Mouse (Mus musculus): ENCODE measurements around the gene Cetn3. TPM values are rescaled to one million over a fixed set of nuclear protein-coding genes. Genes with fewer than 3 reads are reported as not detected.
A peak's percentile ranks its signal among the peaks of the same experiment; 100 is the strongest.

Gene Cetn3
- total and polyA plus RNA-seq, 2 experiments, result 2.3 to 40.1 TPM

DNA sequence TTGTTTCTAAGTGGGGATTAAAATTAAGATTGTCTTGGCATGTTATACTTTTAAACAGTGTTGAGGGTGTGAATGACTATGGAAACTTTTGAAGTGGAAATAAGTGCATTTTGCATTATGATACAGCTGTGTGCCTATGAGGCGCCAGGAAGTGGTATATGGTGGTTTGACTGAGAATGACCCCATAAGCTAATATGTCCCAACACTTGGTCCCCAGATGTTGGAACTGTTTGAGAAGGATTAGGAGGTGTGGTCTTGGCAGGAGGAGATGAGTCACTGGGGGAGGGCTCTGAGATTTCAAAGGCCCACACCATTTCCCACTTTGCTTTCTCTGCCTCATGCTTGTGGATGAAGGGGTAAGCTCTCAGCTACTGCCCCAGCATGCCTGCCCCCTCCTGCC lies 27.6 kb upstream of the Cetn3 start:
- H3K36me3 ChIP-seq (ENCODE audit: control insufficient read depth, insufficient read depth, low read length), result no peaks in the 10 kb centered on the region; the same call in 1 of the 2 replicates
- no peak overlapping the region for H3K9ac ChIP-seq (ENCODE audit: low read depth, low read length)
- no peak overlapping the region for H3K27ac ChIP-seq (replicated peaks; ENCODE audit: insufficient read depth, low read depth, low read length)
- TF ChIP-seq CTCF (IDR thresholded peaks at IDR 0.05; ENCODE audit: low read depth, low read length) (no peak), POLR2A (IDR thresholded peaks at IDR 0.05; ENCODE audit: extremely low read depth, insufficient read depth, low read length) (no peak)
- no peaks in the 10 kb centered on the region for H3K4me1 ChIP-seq (ENCODE audit: control insufficient read depth, insufficient read depth, low read length)
- 100% methylated on average over 1 of the region's 1 CpGs for WGBS
- no peaks in the 10 kb centered on the region for H3K79me2 ChIP-seq (ENCODE audit: control insufficient read depth, insufficient read depth, low read length)
- DNase-seq (ENCODE audit: extremely low read depth, low read depth, low spot score), result no peak
- H3K27me3 ChIP-seq (ENCODE audit: control insufficient read depth, insufficient read depth, low read length), result no peaks in the 10 kb centered on the region
- no peak overlapping the region for H3K4me3 ChIP-seq (ENCODE audit: insufficient read depth, low read depth, low read length)

DNA sequence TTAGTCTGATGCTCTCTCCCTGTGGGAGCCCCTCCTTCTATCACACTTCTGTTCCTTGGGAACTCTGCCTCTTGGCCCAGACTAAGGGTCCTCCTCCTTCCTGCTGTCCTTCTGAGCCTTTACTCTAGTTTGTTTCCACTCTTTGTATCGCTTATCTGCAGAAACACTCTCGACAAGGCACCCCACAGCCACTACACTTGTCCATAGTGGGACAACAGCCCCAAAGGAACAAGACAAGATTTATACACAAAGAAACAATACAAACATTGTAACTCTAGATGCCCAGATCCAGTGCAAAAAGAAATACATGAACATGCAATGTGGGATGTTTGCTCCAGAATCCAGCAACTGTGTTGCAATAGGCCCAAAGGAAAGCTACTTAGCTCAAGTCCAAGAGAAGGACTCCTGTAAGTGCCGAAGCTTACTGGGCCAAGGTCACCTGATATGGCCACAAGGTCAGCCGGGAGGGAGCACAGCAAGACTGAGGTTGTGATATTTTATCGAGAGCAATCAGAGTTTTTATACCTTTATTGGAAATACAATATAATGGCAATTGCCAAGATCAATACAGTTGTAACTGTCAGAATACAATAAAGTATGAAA lies 25.7 kb upstream of the Cetn3 start:
- DNase-seq (ENCODE audit: extremely low read depth, low read depth, low spot score), result no peak

DNA sequence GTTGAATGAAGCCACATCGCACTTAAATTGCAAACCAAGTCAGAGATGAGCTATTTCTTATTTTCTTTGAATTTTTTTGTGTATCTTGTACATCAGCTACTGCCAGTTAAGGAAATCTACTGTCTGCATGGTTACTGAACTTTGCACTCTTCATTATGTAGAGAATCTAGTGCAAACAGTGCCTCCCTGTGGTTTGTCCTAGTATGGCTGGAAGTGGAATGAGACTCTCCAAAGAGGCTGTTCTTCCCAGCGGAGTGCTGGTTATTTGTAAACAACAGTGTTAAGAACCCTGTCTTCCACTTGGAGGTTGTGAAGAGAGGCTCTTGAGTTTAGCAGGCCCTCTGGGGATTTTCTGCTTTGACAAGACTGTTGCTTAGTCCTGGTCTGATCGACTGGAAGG lies 22.5 kb upstream of the Cetn3 start:
- DNase-seq (ENCODE audit: extremely low read depth, low read depth, low spot score), result peak; percentile 66
- H3K27me3 ChIP-seq (ENCODE audit: control insufficient read depth, insufficient read depth, low read length), result no peaks in the 10 kb centered on the region
- WGBS, result 23% methylated on average over 3 of the region's 3 CpGs
- no peak overlapping the region for H3K9ac ChIP-seq (ENCODE audit: low read depth, low read length)
- no peaks in the 10 kb centered on the region for H3K36me3 ChIP-seq (ENCODE audit: control insufficient read depth, insufficient read depth, low read length)
- TF ChIP-seq POLR2A (IDR thresholded peaks at IDR 0.05; ENCODE audit: extremely low read depth, insufficient read depth, low read length) (no peak), CTCF (IDR thresholded peaks at IDR 0.05; ENCODE audit: low read depth, low read length) (peak; percentile 39)
- no peak overlapping the region for H3K4me3 ChIP-seq (ENCODE audit: insufficient read depth, low read depth, low read length)
- no peak overlapping the region for H3K27ac ChIP-seq (replicated peaks; ENCODE audit: insufficient read depth, low read depth, low read length)
- no peaks in the 10 kb centered on the region for H3K79me2 ChIP-seq (ENCODE audit: control insufficient read depth, insufficient read depth, low read length)
- H3K4me1 ChIP-seq (ENCODE audit: control insufficient read depth, insufficient read depth, low read length), result no peaks in the 10 kb centered on the region

More for the DNA sequence above, 25.7 kb upstream of the Cetn3 start:
- TF ChIP-seq POLR2A (IDR thresholded peaks at IDR 0.05; ENCODE audit: extremely low read depth, insufficient read depth, low read length) (no peak), CTCF (IDR thresholded peaks at IDR 0.05; ENCODE audit: low read depth, low read length) (no peak)
- H3K4me1 ChIP-seq (ENCODE audit: control insufficient read depth, insufficient read depth, low read length), result no peaks in the 10 kb centered on the region
- H3K27me3 ChIP-seq (ENCODE audit: control insufficient read depth, insufficient read depth, low read length), result no peaks in the 10 kb centered on the region
- H3K36me3 ChIP-seq (ENCODE audit: control insufficient read depth, insufficient read depth, low read length), result no peaks in the 10 kb centered on the region
- H3K79me2 ChIP-seq (ENCODE audit: control insufficient read depth, insufficient read depth, low read length), result no peaks in the 10 kb centered on the region
- H3K4me3 ChIP-seq (ENCODE audit: insufficient read depth, low read depth, low read length), result no peak overlapping the region
- 77% methylated on average over 5 of the region's 5 CpGs for WGBS
- H3K27ac ChIP-seq (replicated peaks; ENCODE audit: insufficient read depth, low read depth, low read length), result no peak overlapping the region
- H3K9ac ChIP-seq (ENCODE audit: low read depth, low read length), result no peak overlapping the region

DNA sequence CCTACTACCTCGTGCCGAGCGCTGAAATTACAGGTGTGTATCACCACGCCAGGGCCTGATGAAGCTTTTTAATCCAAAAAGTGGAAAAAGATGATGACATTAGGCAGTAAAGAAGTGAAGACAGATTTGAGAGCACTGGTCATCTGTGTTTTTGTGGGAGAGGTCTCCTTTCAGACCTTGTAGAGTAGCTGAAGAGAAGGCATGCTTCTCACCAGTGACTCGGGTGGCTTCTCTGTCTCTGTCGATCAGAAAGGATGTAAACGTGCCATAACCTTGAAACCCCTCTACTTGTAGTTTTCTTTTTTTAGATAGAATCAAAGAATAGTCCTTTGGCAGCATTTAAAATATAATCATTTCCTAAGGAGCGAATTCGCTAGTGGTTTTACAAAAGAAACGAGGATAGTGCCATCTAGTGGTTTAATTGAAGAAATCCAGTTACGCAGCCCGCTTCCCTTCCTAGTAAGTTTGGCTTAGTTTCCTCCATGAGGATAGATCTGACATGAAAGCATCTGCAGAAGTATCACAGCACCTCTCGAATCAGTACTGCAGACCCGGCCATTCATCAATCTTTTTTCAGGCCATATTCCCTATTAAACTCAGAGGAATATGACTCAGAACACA lies 21.2 kb upstream of the Cetn3 start:
- H3K4me3 ChIP-seq (ENCODE audit: insufficient read depth, low read depth, low read length), result no peak overlapping the region
- no peaks in the 10 kb centered on the region for H3K36me3 ChIP-seq (ENCODE audit: control insufficient read depth, insufficient read depth, low read length)
- no peak overlapping the region for H3K27ac ChIP-seq (replicated peaks; ENCODE audit: insufficient read depth, low read depth, low read length)
- no peaks in the 10 kb centered on the region for H3K4me1 ChIP-seq (ENCODE audit: control insufficient read depth, insufficient read depth, low read length)
- no peaks in the 10 kb centered on the region for H3K79me2 ChIP-seq (ENCODE audit: control insufficient read depth, insufficient read depth, low read length)
- H3K9ac ChIP-seq (ENCODE audit: low read depth, low read length), result no peak overlapping the region
- DNase-seq (ENCODE audit: extremely low read depth, low read depth, low spot score), result peak; percentile 61
- 31% methylated on average over 14 of the region's 14 CpGs for WGBS
- H3K27me3 ChIP-seq (ENCODE audit: control insufficient read depth, insufficient read depth, low read length), result no peaks in the 10 kb centered on the region
- TF ChIP-seq POLR2A (IDR thresholded peaks at IDR 0.05; ENCODE audit: extremely low read depth, insufficient read depth, low read length) (no peak), CTCF (IDR thresholded peaks at IDR 0.05; ENCODE audit: low read depth, low read length) (peak; percentile 52)

DNA sequence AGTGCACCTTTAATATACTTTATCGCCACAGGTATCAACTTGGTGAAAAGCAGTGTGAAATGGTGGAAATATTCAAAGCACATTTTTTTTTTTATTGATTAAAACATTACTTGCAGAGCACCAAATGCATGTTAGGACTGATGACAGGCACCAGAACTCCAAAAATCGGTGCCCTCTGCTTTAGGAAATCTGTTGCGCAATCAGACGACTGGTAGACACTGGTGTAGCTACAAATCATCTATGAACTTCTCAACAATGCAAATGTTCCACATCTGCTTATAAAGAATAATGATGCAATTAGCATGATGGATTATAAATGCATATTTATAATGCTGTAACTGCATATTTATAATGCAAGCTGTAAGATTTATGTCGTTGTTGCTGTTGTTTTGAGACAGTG lies 18.7 kb upstream of the Cetn3 start:
- no peak for DNase-seq (ENCODE audit: extremely low read depth, low read depth, low spot score)
- no peaks in the 10 kb centered on the region for H3K27me3 ChIP-seq (ENCODE audit: control insufficient read depth, insufficient read depth, low read length)
- H3K4me1 ChIP-seq (ENCODE audit: control insufficient read depth, insufficient read depth, low read length), result no peaks in the 10 kb centered on the region
- H3K79me2 ChIP-seq (ENCODE audit: control insufficient read depth, insufficient read depth, low read length), result no peaks in the 10 kb centered on the region
- H3K27ac ChIP-seq (replicated peaks; ENCODE audit: insufficient read depth, low read depth, low read length), result no peak overlapping the region
- no peak overlapping the region for H3K9ac ChIP-seq (ENCODE audit: low read depth, low read length)
- no peak overlapping the region for H3K4me3 ChIP-seq (ENCODE audit: insufficient read depth, low read depth, low read length)
- TF ChIP-seq CTCF (IDR thresholded peaks at IDR 0.05; ENCODE audit: low read depth, low read length) (no peak), POLR2A (IDR thresholded peaks at IDR 0.05; ENCODE audit: extremely low read depth, insufficient read depth, low read length) (no peak)
- H3K36me3 ChIP-seq (ENCODE audit: control insufficient read depth, insufficient read depth, low read length), result no peaks in the 10 kb centered on the region
- 57% methylated on average over 5 of the region's 5 CpGs for WGBS

DNA sequence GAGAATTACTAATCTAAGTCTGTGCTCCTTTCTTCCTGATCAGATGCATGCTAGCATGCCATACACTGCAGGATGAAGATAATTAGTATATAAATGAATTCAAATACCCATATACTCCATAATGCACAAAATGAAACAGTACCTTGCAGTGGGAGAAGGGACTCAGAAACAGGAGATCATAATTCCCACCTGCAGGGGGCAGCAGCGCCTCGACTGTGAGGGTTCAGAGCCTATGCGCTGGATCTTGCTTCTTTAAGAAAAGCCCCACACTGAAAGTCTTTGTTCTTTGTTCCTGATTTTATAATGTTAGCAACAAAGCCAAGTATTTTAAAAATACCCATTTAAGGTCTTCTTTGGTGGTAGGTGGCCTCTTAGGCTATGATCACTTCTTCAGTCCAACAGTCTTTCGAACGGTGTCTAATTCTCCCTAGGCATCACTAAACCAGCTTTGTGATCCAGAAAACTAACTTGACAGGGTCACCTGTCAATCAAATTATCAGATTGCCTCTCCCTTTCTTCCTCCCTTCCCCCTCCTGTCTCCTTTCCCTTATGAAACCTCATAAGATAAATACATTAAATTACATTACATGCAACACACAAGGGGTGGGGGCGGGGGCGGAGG lies 15.7 kb upstream of the Cetn3 start:
- H3K27ac ChIP-seq (replicated peaks; ENCODE audit: insufficient read depth, low read depth, low read length), result no peak overlapping the region
- H3K27me3 ChIP-seq (ENCODE audit: control insufficient read depth, insufficient read depth, low read length), result no peaks in the 10 kb centered on the region
- DNase-seq (ENCODE audit: extremely low read depth, low read depth, low spot score), result peak; percentile 32
- TF ChIP-seq CTCF (IDR thresholded peaks at IDR 0.05; ENCODE audit: low read depth, low read length) (peak; percentile 86), POLR2A (IDR thresholded peaks at IDR 0.05; ENCODE audit: extremely low read depth, insufficient read depth, low read length) (no peak)
- H3K79me2 ChIP-seq (ENCODE audit: control insufficient read depth, insufficient read depth, low read length), result no peaks in the 10 kb centered on the region
- no peak overlapping the region for H3K4me3 ChIP-seq (ENCODE audit: insufficient read depth, low read depth, low read length)
- no peaks in the 10 kb centered on the region for H3K36me3 ChIP-seq (ENCODE audit: control insufficient read depth, insufficient read depth, low read length)
- H3K4me1 ChIP-seq (ENCODE audit: control insufficient read depth, insufficient read depth, low read length), result no peaks in the 10 kb centered on the region
- 81% methylated on average over 7 of the region's 7 CpGs for WGBS
- H3K9ac ChIP-seq (ENCODE audit: low read depth, low read length), result no peak overlapping the region

Measured in liver, adult 2 months (tissue).